Mouse (Mus musculus): Measurements from ENCODE around the gene Por.

The Por gene

GRCm38 (mm10) chr5:135656046-135656445 lies 13.8 kb upstream of the Por start:
- in situ Hi-C loops (cut with MboI, MseI): no loop called here

DNA sequence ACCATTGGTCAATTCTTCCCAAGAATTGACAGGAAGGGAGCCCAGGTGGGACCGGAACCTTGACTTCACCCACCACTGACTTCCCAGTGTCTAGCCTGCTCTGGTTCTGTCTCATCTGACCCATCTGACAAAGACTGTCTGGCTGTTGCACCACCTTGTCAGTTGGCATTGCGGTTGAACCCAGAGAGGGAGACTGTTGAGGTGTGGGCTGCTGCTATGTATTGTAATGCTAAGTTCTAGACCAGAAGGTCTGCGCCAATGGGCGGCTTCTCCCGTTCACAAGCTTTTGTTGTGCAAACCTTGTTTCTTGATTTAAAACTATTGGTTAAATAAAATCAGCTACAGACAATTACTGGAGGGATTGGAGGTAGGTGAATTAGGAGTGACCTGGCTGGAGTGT lies 12.7 kb upstream of the Por start:
- in situ Hi-C loops (cut with MboI, MseI): no loop called here

DNA sequence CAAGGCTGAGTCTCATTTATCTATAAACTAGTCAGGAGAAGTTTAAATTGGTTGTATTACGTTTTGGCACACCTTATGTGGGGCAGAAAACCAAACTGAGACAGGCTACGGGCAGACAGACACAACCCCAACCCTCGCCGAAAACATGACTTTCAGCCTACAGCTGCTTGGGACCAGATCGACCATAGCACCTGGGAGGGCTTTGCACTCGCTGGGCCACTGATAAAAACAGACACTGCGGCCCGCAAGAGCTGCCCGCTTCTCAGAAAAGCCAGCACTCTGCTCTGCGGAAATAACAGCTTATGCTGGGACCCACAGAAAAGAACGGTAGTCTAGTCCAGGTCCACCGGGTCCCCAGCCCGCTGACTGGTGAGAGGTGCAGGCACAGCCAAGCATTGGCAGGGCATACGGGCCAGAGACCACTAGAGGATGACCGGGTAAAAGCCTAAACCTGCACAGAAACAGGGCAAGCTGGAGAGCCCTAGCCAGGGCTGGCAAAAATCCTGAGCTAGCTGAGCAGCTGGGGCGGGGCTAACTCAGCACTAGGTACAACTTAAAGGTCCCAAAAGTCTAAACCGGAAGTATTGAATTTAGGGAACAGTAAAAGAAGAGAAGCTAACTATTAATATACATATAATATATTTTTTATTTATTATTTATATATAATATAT lies 12.0 kb upstream of the Por start:
- in situ Hi-C loops (cut with MboI, MseI): no loop called here

- in situ Hi-C loops (cut with MboI, MseI): no loop called here
These were observed 9.9 kb upstream of the Por start for GRCm38 (mm10) chr5:135659956-135660355.

- in situ Hi-C loops (cut with MboI, MseI): no loop called here
These were observed 9.3 kb upstream of the Por start for GRCm38 (mm10) chr5:135660535-135660934.

DNA sequence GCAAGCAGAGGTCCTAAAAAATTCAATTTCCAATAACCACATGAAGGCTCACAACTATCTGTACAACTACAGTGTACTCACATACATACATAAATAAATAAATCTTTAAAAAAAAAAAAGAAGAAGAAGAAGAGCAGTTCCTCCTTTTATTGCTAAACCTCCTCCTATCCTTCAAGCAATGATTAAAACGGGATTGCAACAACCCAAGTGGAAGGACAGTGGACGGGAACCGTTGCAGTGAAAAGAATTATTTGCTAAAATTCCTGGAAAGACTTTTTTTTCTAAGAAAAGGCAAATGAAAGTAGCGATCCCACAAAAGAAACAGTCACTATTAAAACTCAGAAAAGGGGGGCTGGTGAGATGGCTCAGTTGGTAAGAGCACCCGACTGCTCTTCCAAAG lies 2.9 kb upstream of the Por start:
- in situ Hi-C loops (cut with MboI, MseI): no loop called here

- in situ Hi-C loops (cut with MboI, MseI): no loop called here
These were observed 1.8 kb upstream of the Por start for GRCm38 (mm10) chr5:135668071-135668470.

- in situ Hi-C loops (cut with MboI, MseI): no loop called here
These were observed 1.0 kb downstream of the Por start for GRCm38 (mm10) chr5:135670881-135671280.

GRCm38 (mm10) chr5:135672509-135672908 lies 2.7 kb downstream of the Por start:
- in situ Hi-C loops (cut with MboI, MseI): no loop called here

DNA sequence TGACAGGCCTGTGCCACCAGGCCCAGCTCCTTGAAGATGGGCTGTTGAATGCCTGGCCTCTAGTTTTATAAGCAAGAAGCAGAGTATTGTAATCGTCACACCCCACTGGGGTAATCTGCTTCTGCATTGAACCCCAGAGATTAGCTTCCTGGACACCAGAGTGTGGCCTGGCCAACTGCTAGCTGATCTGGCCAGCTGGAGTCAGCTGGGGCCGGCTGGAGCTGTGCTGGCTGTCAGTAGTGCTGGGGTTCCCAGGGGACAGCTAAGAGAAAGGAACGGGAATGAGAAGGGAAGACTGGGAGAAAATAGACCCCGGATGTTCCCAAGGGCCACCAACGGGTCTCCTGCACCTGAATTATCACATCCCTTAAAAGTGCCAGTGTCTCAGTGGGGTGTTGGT lies 3.1 kb downstream of the Por start:
- in situ Hi-C loops (cut with MboI, MseI): no loop called here

- in situ Hi-C loops (cut with MboI, MseI): no loop called here
These were observed 4.5 kb downstream of the Por start for GRCm38 (mm10) chr5:135674349-135674775.

GRCm38 (mm10) chr5:135674821-135675220 lies 5.0 kb downstream of the Por start:
- in situ Hi-C loops (cut with MboI, MseI): loop anchor here (5.0 kb wide), 1 partner anchor 38 kb away; no protein-coding TSS in a partner anchor

- in situ Hi-C loops (cut with MboI, MseI): loop anchor here (5.0 kb wide), 1 partner anchor 39 kb away; no protein-coding TSS in a partner anchor
These were observed 6.9 kb downstream of the Por start for GRCm38 (mm10) chr5:135676696-135677095.

DNA sequence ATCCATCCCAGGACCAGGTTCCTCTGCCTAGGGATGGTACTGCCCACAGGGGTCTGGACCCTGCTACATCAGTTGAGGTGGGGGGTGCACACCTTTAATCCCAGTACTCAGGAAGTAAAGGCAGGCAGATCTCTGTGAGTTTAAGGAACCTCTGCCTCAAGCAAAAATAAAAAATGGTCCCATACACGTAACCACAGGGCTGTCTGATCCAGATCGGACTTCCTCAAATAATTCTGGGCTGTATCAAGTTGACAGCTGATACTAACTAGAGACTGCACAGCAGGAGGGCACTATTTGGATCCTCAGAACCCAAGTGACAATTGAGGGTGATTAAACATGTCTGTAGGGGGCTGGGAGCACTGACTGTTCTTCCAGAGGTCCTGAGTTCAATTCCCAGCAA lies 7.4 kb downstream of the Por start:
- in situ Hi-C loops (cut with MboI, MseI): loop anchor here (5.0 kb wide), 1 partner anchor 40 kb away; no protein-coding TSS in a partner anchor

DNA sequence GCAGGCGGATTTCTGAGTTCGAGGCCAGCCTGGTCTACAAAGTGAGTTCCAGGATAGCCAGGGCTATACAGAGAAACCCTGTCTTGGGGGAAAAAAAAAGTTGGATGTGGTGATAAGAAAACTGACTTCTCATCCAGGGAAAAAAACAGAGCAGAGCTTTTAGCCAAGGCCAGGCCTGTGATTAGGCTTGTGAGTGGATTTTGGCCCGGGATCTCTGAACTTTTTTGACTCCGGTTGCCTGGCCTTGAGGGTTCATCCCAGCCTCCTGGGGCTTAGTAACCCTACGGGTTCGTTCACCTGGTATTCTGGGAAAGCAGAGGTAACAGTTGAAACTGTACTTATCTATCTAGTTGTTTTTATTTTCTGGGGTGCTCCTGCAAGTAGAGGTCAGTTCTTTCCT lies 8.6 kb downstream of the Por start:
- in situ Hi-C loops (cut with MboI, MseI): loop anchor here (5.0 kb wide), 1 partner anchor 41 kb away; no protein-coding TSS in a partner anchor

DNA sequence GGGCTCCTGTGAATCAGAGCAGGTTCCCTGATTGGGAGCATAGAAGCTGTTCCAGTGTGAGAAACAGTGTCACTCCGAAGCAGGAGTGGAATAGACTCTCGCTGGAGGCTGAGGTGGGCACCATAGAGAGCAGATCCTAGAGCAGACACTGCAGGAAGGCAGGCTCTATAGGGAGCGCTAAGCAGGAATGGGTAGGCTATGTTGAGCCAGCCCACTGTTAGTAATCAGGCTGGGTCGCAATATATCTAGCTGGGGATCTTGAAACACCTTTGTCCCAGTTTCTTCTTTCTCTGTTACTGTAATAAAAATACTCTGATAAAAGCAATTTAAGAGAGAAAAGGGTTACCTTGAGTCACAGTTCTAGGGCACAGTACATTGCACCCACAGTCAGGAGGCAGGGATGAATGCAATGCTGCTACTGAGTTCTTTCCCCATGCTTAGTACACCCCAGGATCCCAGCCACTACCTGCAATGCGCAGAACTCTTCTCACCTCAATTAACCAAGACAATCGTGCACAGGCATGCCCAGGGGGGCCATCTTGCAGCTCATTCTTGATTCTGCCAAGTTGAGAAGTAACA lies 11.2 kb downstream of the Por start:
- in situ Hi-C loops (cut with MboI, MseI): no loop called here

DNA sequence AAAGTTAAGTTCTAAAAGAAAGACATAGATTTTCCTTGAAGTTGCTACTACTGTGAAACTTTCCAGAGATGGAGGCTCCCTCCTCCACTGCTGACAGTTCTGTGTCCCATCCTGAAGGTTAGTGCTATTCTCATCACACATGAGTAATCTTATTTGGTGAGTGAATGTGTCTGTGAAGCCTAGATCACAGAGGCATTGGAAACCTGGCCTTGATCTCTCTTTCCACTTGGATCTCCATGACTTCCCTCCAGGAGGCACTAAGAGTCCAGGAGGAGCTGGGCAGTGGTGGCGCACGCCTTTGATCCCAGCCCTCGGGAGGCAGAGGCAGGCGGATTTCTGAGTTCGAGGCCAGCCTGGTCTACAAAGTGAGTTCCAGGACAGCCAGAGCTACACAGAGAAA lies 12.2 kb downstream of the Por start:
- in situ Hi-C loops (cut with MboI, MseI): no loop called here

GRCm38 (mm10) chr5:135682942-135683570 lies 13.2 kb downstream of the Por start:
- in situ Hi-C loops (cut with MboI, MseI): no loop called here

GRCm38 (mm10) chr5:135690401-135690800 lies 20.6 kb downstream of the Por start:
- in situ Hi-C loops (cut with MboI, MseI): no loop called here

- in situ Hi-C loops (cut with MboI, MseI): no loop called here
These were observed 21.4 kb downstream of the Por start for GRCm38 (mm10) chr5:135691266-135691665.

DNA sequence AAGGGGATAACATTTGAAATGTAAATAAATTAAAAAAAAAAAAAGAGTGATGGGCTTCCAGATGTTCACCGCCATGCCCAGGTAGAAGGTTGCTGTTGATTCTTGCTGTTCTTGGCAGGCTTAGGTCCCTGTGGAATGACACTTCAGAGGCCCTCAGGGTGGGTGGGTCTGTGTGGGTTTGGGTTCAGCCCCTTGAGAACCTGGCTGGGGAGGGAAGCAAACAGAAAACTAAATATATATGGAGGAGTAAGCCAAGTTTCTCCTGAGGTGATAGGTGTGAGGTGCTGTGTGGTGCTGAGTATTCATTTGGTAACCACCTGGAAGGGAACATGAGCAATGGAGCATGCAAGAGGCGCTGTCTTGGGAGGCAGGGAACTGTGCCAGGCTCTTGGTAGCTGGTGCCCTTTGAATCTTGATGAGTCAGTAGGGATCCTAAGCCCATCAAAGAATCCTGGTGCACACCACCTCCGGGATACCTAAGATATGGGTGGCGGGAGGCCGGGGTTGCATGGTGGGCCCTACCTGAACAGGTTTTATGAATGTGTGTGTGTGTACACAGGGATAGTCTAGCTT lies 23.5 kb downstream of the Por start:
- in situ Hi-C loops (cut with MboI, MseI): no loop called here

- in situ Hi-C loops (cut with MboI, MseI): no loop called here
These were observed 25.5 kb downstream of the Por start for GRCm38 (mm10) chr5:135695277-135695721.
